Mouse (Mus musculus) spleen, adult 10 weeks (tissue): ENCODE data around the gene Gm15056. TPM values are rescaled to one million over a fixed set of nuclear protein-coding genes. Genes with fewer than 3 reads are reported as not detected.

Experiments
- polyA plus RNA-seq: library from polyadenylated mRNA; stranded (reverse); fragments of 350-450 nt; fragmentation: Illumina TruSeq; extraction: RNeasy Lipid Tissue Mini Kit (QIAGEN cat#74804); gene quantifications from one replicate; pipeline ENCODE4 v1.2.3, GENCODE M21; 2015; ENCODE audit warnings: low replicate concordance; ENCODE audit not compliant: insufficient read depth

Gm15056 gene
- polyA plus RNA-seq: 3.4 TPM

DNA sequence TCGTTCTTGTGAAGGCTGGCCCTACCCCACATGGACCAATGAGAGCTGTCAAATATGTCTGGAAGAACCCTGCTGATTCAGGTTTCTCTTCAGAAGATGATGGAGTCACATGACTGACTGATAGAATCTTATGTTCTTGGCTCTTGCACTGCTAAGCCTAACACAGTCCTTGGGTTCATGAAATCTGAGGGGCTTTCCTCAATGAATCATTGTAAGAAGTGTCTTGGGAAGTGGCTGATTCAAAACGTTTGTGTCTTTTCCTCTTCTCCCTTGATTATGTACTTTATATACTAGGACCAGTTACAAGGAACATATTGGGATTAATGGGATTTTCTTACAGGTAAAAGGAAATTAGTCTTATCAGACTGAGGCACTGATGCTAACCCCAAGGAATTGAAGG lies at the start of gene Gm15056:
Gm15056 (minus strand) TSS at position 101 of the 400 bp plus-strand sequence.

DNA sequence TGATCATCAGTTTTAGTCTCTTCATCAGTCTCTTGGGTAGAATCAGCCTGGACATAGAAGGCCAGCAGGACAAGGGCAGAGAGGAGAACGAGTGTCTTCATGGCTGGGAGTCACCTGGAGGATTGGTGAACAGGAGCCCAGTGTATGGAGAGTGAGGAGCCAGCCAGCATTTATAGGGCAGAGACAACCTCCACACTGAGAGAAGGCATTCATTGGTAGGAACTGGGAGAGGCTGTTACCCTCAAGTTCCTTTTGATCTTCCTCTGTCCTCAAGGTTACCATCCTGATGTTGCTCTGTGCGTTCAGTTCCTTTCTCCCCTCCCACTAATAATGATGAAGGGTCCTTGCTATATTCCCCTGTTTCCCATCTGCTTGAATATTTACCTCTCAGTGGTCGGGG lies 42.2 kb upstream of the Gm15056 start, which contains the start of gene AY761185:
AY761185 (minus strand) TSS at position 101 of the 400 bp plus-strand sequence.

DNA sequence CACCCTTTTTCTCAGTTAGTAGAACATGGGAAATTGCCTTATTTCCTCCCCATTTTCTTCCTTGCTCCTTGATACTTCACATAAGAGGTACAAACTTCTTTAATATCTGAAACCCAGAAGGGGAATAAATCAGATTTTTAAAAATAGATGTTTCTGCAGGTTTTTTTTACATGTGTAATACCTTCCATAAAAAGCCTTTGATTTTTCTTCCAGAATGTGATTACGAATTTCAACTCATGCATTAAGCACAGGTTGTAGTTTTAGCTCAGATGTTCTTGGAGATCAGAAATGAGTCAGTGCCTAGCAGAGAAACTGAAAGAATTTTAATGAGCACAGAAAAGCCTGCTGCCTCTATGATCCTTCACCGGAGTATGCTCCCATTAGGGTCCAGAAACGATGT lies 19.5 kb upstream of the Gm15056 start, which contains the start of gene Gm6040:
Gm6040 (minus strand) TSS at position 101 of the 400 bp plus-strand sequence.

GRCm38 (mm10) chr8:20892369-20892768 lies 10.1 kb downstream of the Gm15056 start, which contains the start of gene Defb33:
TSS of gene Defb33 (plus strand) at chr8:20892669.

Other genes starting within 250 kb of the Gm15056 start
- gene Defb33, start 10.0 kb downstream of the Gm15056 start, polyA plus RNA-seq: not detected
- not detected for gene Gm6040, start 19.4 kb upstream of the Gm15056 start, polyA plus RNA-seq
- gene AY761185, start 42.1 kb upstream of the Gm15056 start, polyA plus RNA-seq: not detected
- not detected for gene Defa21, start 122.9 kb upstream of the Gm15056 start, polyA plus RNA-seq
- gene Defa23, start 152.4 kb upstream of the Gm15056 start, polyA plus RNA-seq: not detected
- not detected for gene Defa35, start 162.4 kb upstream of the Gm15056 start, polyA plus RNA-seq
- gene Defa25, start 181.8 kb upstream of the Gm15056 start, polyA plus RNA-seq: not detected
- gene Gm14851, start 193.4 kb upstream of the Gm15056 start, polyA plus RNA-seq: not detected
- not detected for gene Defa30, start 232.0 kb upstream of the Gm15056 start, polyA plus RNA-seq